Mouse (Mus musculus) MEL (cell line): ENCODE results near the gene Ube2e3. TPM values are rescaled to one million over a fixed set of nuclear protein-coding genes. Genes with fewer than 3 reads are reported as not detected.

ENCODE experiments used
- DNase-seq: peaks from one replicate; pipeline ENCODE4 v3.0.0; 2011; ENCODE audit warnings: low read depth, low spot score
- H3K27ac ChIP-seq: 2 replicates; pipeline ENCODE4 v1.5.1; 2012; ENCODE audit warnings: low read depth, mild to moderate bottlenecking, control low read depth, low read length, moderate library complexity; ENCODE audit not compliant: control insufficient read depth
- H3K27me3 ChIP-seq, 2 experiments: fragments of 150-350 bp in 1 of 2; sonication (generic) in 1 of 2; 2 replicates each; pipeline ENCODE4 v1.6.1; 2012; ENCODE audit warnings: low read length in 2 of 2, mild to moderate bottlenecking in 2 of 2, improper control_type of control experiment in 1 of 2, moderate library complexity in 1 of 2; ENCODE audit not compliant: insufficient read depth in 2 of 2, control insufficient read depth in 1 of 2
- H3K36me3 ChIP-seq, 2 experiments: 2 replicates each; pipeline ENCODE4 v1.6.1; 2012 to 2014; ENCODE audit warnings: low read length in 2 of 2, improper control_type of control experiment in 1 of 2, inconsistent platforms in 1 of 2, mild to moderate bottlenecking in 1 of 2; ENCODE audit not compliant: insufficient read depth in 2 of 2, control insufficient read depth in 1 of 2
- H3K4me1 ChIP-seq, 2 experiments: fragments of 150-350 bp in 1 of 2; sonication (generic) in 1 of 2; 2 replicates each; pipeline ENCODE4 v1.6.1; 2012; ENCODE audit warnings: low read length in 2 of 2, improper control_type of control experiment in 1 of 2, mild to moderate bottlenecking in 1 of 2; ENCODE audit not compliant: insufficient read depth in 2 of 2, control insufficient read depth in 1 of 2
- H3K4me3 ChIP-seq, 2 experiments: fragments of 150-350 bp in 1 of 2; sonication (generic) in 1 of 2; 2 replicates each; pipeline ENCODE4 v1.5.1; 2012; ENCODE audit warnings: low read depth in 2 of 2, low read length in 2 of 2, mild to moderate bottlenecking in 2 of 2, moderate library complexity in 2 of 2, control low read depth in 1 of 2, improper control_type of control experiment in 1 of 2; ENCODE audit not compliant: control insufficient read depth in 1 of 2, insufficient read depth in 1 of 2
- H3K79me2 ChIP-seq: 2 replicates; pipeline ENCODE4 v1.6.1; 2012; ENCODE audit warnings: mild to moderate bottlenecking, low read length, moderate library complexity; ENCODE audit not compliant: control insufficient read depth, poor library complexity, insufficient read depth
- H3K9ac ChIP-seq: 2 replicates; pipeline ENCODE4 v1.6.1; 2012; ENCODE audit warnings: low read depth, mild to moderate bottlenecking, control low read depth, low read length, moderate library complexity; ENCODE audit not compliant: control insufficient read depth, poor library complexity, severe bottlenecking
- H3K9me3 ChIP-seq: fragments of 150-350 bp; sonication (generic); replicated peaks from 2 replicates; pipeline ENCODE4 v1.6.1; 2012; ENCODE audit warnings: mild to moderate bottlenecking, low read length, improper control_type of control experiment, moderate library complexity; ENCODE audit not compliant: insufficient read depth
- BHLHE40 ChIP-seq: IDR thresholded peaks from 2 replicates; pipeline ENCODE4 v1.6.1; 2012; ENCODE audit warnings: low read depth, mild to moderate bottlenecking, inconsistent platforms, low read length, improper control_type of control experiment, borderline replicate concordance
- E2F4 ChIP-seq: IDR thresholded peaks from 2 replicates; pipeline ENCODE4 v1.6.1; 2011; ENCODE audit warnings: low read depth, low read length, improper control_type of control experiment, borderline replicate concordance
- ELF1 ChIP-seq: IDR thresholded peaks from 2 replicates; pipeline ENCODE4 v1.6.1; 2014; ENCODE audit warnings: low read depth, mild to moderate bottlenecking, inconsistent platforms, low read length, improper control_type of control experiment, moderate library complexity
- EP300 ChIP-seq, 2 experiments: IDR thresholded peaks; 2 replicates each; pipeline ENCODE4 v1.6.1; 2011; ENCODE audit warnings: improper control_type of control experiment in 2 of 2, low read length in 2 of 2, low read depth in 1 of 2, mild to moderate bottlenecking in 1 of 2
- GATA1 ChIP-seq: IDR thresholded peaks from 2 replicates; pipeline ENCODE4 v1.6.1; 2011; ENCODE audit warnings: low read depth, low read length, improper control_type of control experiment
- HCFC1 ChIP-seq: IDR thresholded peaks from 2 replicates; pipeline ENCODE4 v1.6.1; 2012; ENCODE audit warnings: low read depth, mild to moderate bottlenecking, inconsistent platforms, low read length, improper control_type of control experiment, moderate library complexity
- KAT2A ChIP-seq: conservative IDR thresholded peaks from 2 replicates; pipeline ENCODE4 v1.6.1; 2012; ENCODE audit warnings: low read depth, low read length, improper control_type of control experiment, inconsistent platforms
- MAFK ChIP-seq: IDR thresholded peaks from 2 replicates; pipeline ENCODE4 v1.6.1; 2011; ENCODE audit warnings: low read depth, mild to moderate bottlenecking, low read length, improper control_type of control experiment, borderline replicate concordance
- MYB ChIP-seq: IDR thresholded peaks from 2 replicates; pipeline ENCODE4 v1.6.1; 2011; ENCODE audit warnings: mild to moderate bottlenecking, low read depth, low read length, improper control_type of control experiment
- MYC ChIP-seq: IDR thresholded peaks from 2 replicates; pipeline ENCODE4 v1.6.1; 2011; ENCODE audit warnings: low read depth, mild to moderate bottlenecking, low read length, improper control_type of control experiment, moderate library complexity
- NELFE ChIP-seq: IDR thresholded peaks from 2 replicates; pipeline ENCODE4 v1.6.1; 2011; ENCODE audit warnings: low read depth, low read length, improper control_type of control experiment
- NRF1 ChIP-seq: IDR thresholded peaks from 2 replicates; pipeline ENCODE4 v1.6.1; 2014; ENCODE audit warnings: low read depth, mild to moderate bottlenecking, inconsistent platforms, low read length, improper control_type of control experiment, moderate library complexity; ENCODE audit not compliant: poor library complexity, insufficient read depth, severe bottlenecking
- POLR2AphosphoS2 ChIP-seq: IDR thresholded peaks from 2 replicates; pipeline ENCODE4 v1.6.1; 2011; ENCODE audit warnings: low read length, improper control_type of control experiment
- POLR2AphosphoS5 ChIP-seq: IDR thresholded peaks from 2 replicates; pipeline ENCODE4 v1.6.1; 2012; ENCODE audit warnings: low read depth, borderline replicate concordance, mild to moderate bottlenecking, inconsistent platforms, low read length, moderate library complexity, mixed read lengths
- RCOR1 ChIP-seq: IDR thresholded peaks from 2 replicates; pipeline ENCODE4 v1.6.1; 2012; ENCODE audit warnings: low read depth, mild to moderate bottlenecking, inconsistent platforms, low read length, improper control_type of control experiment
- TAL1 ChIP-seq: IDR thresholded peaks from 2 replicates; pipeline ENCODE4 v1.6.1; 2012; ENCODE audit warnings: mild to moderate bottlenecking, inconsistent platforms, low read length, moderate library complexity, mixed read lengths
- USF1 ChIP-seq: IDR thresholded peaks from 2 replicates; pipeline ENCODE4 v1.6.1; 2014; ENCODE audit warnings: low read depth, mild to moderate bottlenecking, inconsistent platforms, low read length, improper control_type of control experiment, moderate library complexity
- USF2 ChIP-seq, 2 experiments: IDR thresholded peaks; 2 replicates each; pipeline ENCODE4 v1.6.1; 2011 to 2012; ENCODE audit warnings: improper control_type of control experiment in 2 of 2, low read length in 2 of 2, borderline replicate concordance in 1 of 2, inconsistent platforms in 1 of 2, low read depth in 1 of 2, mild to moderate bottlenecking in 1 of 2; ENCODE audit not compliant: insufficient read depth in 1 of 2
- ZC3H11A ChIP-seq: IDR thresholded peaks from 2 replicates; pipeline ENCODE4 v1.6.1; 2012; ENCODE audit warnings: low read depth, mild to moderate bottlenecking, inconsistent platforms, low read length, improper control_type of control experiment
- ZKSCAN1 ChIP-seq: IDR thresholded peaks from 2 replicates; pipeline ENCODE4 v1.6.1; 2012; ENCODE audit warnings: low read depth, mild to moderate bottlenecking, inconsistent platforms, low read length, improper control_type of control experiment, moderate library complexity
- ZMIZ1 ChIP-seq: IDR thresholded peaks from 2 replicates; pipeline ENCODE4 v1.6.1; 2012; ENCODE audit warnings: low read depth, mild to moderate bottlenecking, inconsistent platforms, low read length, improper control_type of control experiment, moderate library complexity
- ZNF384 ChIP-seq: IDR thresholded peaks from 2 replicates; pipeline ENCODE4 v1.6.1; 2012; ENCODE audit warnings: low read depth, mild to moderate bottlenecking, inconsistent platforms, low read length, improper control_type of control experiment
- polyA plus RNA-seq, 2 experiments: library from polyadenylated mRNA; stranded (reverse) in 1 of 2; unstranded in 1 of 2; fragments of >175 nt in 1 of 2; fragments of >200 nt in 1 of 2; gene quantifications; 2 replicates each; pipeline versions ENCODE4 v1.2.1 to v1.2.4; 2012; ENCODE audit warnings: low replicate concordance in 2 of 2, low read depth in 1 of 2; ENCODE audit not compliant: insufficient read length in 2 of 2, insufficient read depth in 1 of 2, missing spikeins in 1 of 2
- total RNA-seq: library from RNA; depleted of rRNA; stranded (reverse); fragments of 300-350 nt; gene quantifications from 2 replicates; pipeline ENCODE4 v1.2.3, GENCODE M21; 2012

Gene Ube2e3
- total and polyA plus RNA-seq, 3 experiments: 41.9 to 160 (median 99.4) TPM

GRCm38 (mm10) chr2:78922980-78923674 lies 55.2 kb downstream of the Ube2e3 start (continued):
- no peak for TF ChIP-seq POLR2AphosphoS5
- no peak for TF ChIP-seq ZKSCAN1
- TF ChIP-seq ZMIZ1: no peak
- TF ChIP-seq USF2 (IDR thresholded peaks at IDR 0.05; ENCODE audit: borderline replicate concordance in 1 of 2, insufficient read depth in 1 of 2, low read depth in 1 of 2, low read length in 2 of 2): no peak
- TF ChIP-seq MAFK: no peak
- TF ChIP-seq USF1: no peak
- TF ChIP-seq POLR2AphosphoS2: no peak
- TF ChIP-seq NRF1: no peak
- TF ChIP-seq E2F4: no peak
- peak; percentile 34; the same call in 1 of the 2 replicates for TF ChIP-seq BHLHE40
- TF ChIP-seq ZNF384: peak; percentile 95

DNA sequence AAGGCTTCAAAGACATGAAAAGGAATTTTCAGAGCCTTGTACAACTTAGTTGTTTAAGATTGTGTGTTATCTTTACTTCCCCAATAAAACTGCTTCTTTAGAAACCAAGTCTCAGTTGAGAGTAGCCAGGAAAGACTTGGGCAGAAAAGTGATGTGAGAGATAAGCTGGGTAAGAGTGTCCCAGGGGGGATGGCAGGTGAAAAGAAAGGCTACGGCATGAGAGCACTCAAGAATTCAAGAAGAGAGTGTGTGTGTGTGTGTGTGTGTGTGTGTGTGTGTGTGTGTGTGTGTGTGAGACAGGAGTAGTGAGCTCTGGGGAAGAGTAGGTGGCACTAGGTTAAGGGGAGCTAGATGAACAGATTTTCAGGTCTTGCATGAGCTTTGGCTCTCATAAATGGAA lies 57.9 kb downstream of the Ube2e3 start:
- H3K36me3 ChIP-seq: peaks cover 0 to 33% of the 10 kb centered on the region in 2 experiments; a peak in 3 of 4 replicates
- H3K4me1 ChIP-seq: peaks cover 12 to 18% of the 10 kb centered on the region in 2 experiments
- peaks cover 1% of the 10 kb centered on the region; the same call in 1 of the 2 replicates for H3K79me2 ChIP-seq
- H3K27me3 ChIP-seq: no peaks in the 10 kb centered on the region
- H3K4me3 ChIP-seq: no peak overlapping the region
- DNase-seq: no peak
- no peak overlapping the region for H3K27ac ChIP-seq
- peak; percentile 23 to 24; a peak in 1 of 4 replicates for TF ChIP-seq EP300 (IDR thresholded peaks at IDR 0.05; ENCODE audit: low read depth in 1 of 2, low read length in 2 of 2)
- no peak for TF ChIP-seq ZKSCAN1
- peak; percentile 34; the same call in 1 of the 2 replicates for TF ChIP-seq GATA1
- TF ChIP-seq MYC: no peak
- 0 out of 2 replicates have a peak, but pooled peaks have one; percentile 49 for TF ChIP-seq RCOR1
- H3K9ac ChIP-seq: no peak overlapping the region
- no peaks in the 10 kb centered on the region for H3K9me3 ChIP-seq

GRCm38 (mm10) chr2:78927625-78928024 lies 59.7 kb downstream of the Ube2e3 start:
- Histone ChIP-seq H3K79me2 (no peaks in the 10 kb centered on the region), H3K9me3 (no peaks in the 10 kb centered on the region), H3K4me1 (peaks cover 11 to 16% of the 10 kb centered on the region in 2 experiments), H3K27ac (no peak overlapping the region), H3K27me3 (no peaks in the 10 kb centered on the region), H3K4me3 (no peak overlapping the region), H3K36me3 (peaks cover 0 to 29% of the 10 kb centered on the region in 2 experiments; a peak in 2 of 4 replicates), H3K9ac (no peak overlapping the region)
- TF ChIP-seq ZNF384: no peak
- no peak for TF ChIP-seq ELF1
- TF ChIP-seq MYC: no peak
- no peak for TF ChIP-seq NELFE
- TF ChIP-seq ZC3H11A: no peak
- no peak for TF ChIP-seq KAT2A
- TF ChIP-seq TAL1: no peak
- no peak for TF ChIP-seq MYB
- no peak for TF ChIP-seq POLR2AphosphoS2
- no peak for TF ChIP-seq HCFC1
- no peak for TF ChIP-seq NRF1
- no peak for TF ChIP-seq GATA1
- DNase-seq: no peak
